Mouse (Mus musculus): ENCODE measurements around the gene Lamb3.

GRCm38 (mm10) chr1:193310519-193311085 lies 103.1 kb downstream of the Lamb3 start:
- no peak for TF ChIP-seq CTCF (IDR thresholded peaks at IDR 0.05; ENCODE audit: low read depth)
- TF ChIP-seq EP300 (IDR thresholded peaks at IDR 0.05; ENCODE audit: low read depth): no peak

Measured in liver, postnatal 0 days (tissue).